Mouse (Mus musculus) common myeloid progenitor, adult 5-6 weeks (primary cell): Measurements from ENCODE around the gene Erv3. TPM values are rescaled to one million over a fixed set of nuclear protein-coding genes. Genes with fewer than 3 reads are reported as not detected.

ENCODE experiments used
- ATAC-seq: replicated peaks from 2 replicates; pipeline ENCODE4 v1.8.0; 2016; ENCODE audit warnings: low read depth, mild to moderate bottlenecking, moderate TSS enrichment, inconsistent platforms; ENCODE audit not compliant: poor library complexity, severe bottlenecking
- total RNA-seq: library from RNA; stranded (forward); fragments of 200-1000, 187-1606 nt; gene quantifications from 2 replicates; pipeline ENCODE4 v1.2.3, GENCODE M21; 2017

Erv3 gene
- not detected in 2 replicates for total RNA-seq

GRCm38 (mm10) chr2:131859721-131860120 lies at the start of gene Erv3:
TSS of gene Erv3 (minus strand) at chr2:131859747.
- ATAC-seq, result no peak

GRCm38 (mm10) chr2:131908906-131909305 lies 49.4 kb upstream of the Erv3 start:
- ATAC-seq, result no peak

GRCm38 (mm10) chr2:131908351-131908861 lies 48.9 kb upstream of the Erv3 start:
- ATAC-seq, result no peak

GRCm38 (mm10) chr2:131907311-131907710 lies 47.8 kb upstream of the Erv3 start:
- no peak for ATAC-seq

- ATAC-seq, result no peak
Measured at GRCm38 (mm10) chr2:131906846-131907245, 47.3 kb upstream of the Erv3 start.

- no peak for ATAC-seq
Measured at GRCm38 (mm10) chr2:131906266-131906665, 46.7 kb upstream of the Erv3 start.

- ATAC-seq, result 0 out of 2 replicates have a peak, but pooled peaks have one; percentile 7
Measured at GRCm38 (mm10) chr2:131905776-131906175, 46.2 kb upstream of the Erv3 start.

- ATAC-seq, result peak; percentile 53
Measured at GRCm38 (mm10) chr2:131905025-131905424, 45.5 kb upstream of the Erv3 start.

- ATAC-seq, result peak; percentile 54
Measured at GRCm38 (mm10) chr2:131902867-131903266, 43.3 kb upstream of the Erv3 start.

- ATAC-seq, result no peak
Measured at GRCm38 (mm10) chr2:131902423-131902822, 42.9 kb upstream of the Erv3 start.

GRCm38 (mm10) chr2:131897336-131898109 lies 38.0 kb upstream of the Erv3 start:
- ATAC-seq, result no peak

GRCm38 (mm10) chr2:131896011-131896410 lies 36.5 kb upstream of the Erv3 start:
- ATAC-seq, result no peak

GRCm38 (mm10) chr2:131895106-131895505 lies 35.6 kb upstream of the Erv3 start:
- no peak for ATAC-seq

- no peak for ATAC-seq
Measured at GRCm38 (mm10) chr2:131892534-131892933, 33.0 kb upstream of the Erv3 start.

- ATAC-seq, result peak; percentile 79
Measured at GRCm38 (mm10) chr2:131888233-131888632, 28.7 kb upstream of the Erv3 start.

GRCm38 (mm10) chr2:131886503-131887160 lies 27.1 kb upstream of the Erv3 start:
- peak; percentile 55 for ATAC-seq

- ATAC-seq, result peak; percentile 45; the same call in 1 of the 2 replicates
Measured at GRCm38 (mm10) chr2:131883136-131883535, 23.6 kb upstream of the Erv3 start.

- ATAC-seq, result no peak
Measured at GRCm38 (mm10) chr2:131881766-131882165, 22.2 kb upstream of the Erv3 start.

GRCm38 (mm10) chr2:131876551-131877265 lies 17.2 kb upstream of the Erv3 start:
- no peak for ATAC-seq

GRCm38 (mm10) chr2:131873376-131873775 lies 13.8 kb upstream of the Erv3 start:
- no peak for ATAC-seq

GRCm38 (mm10) chr2:131868983-131869382 lies 9.4 kb upstream of the Erv3 start:
- ATAC-seq, result no peak
